Mouse (Mus musculus): Measurements from ENCODE around the gene Frmpd1. TPM values are rescaled to one million over a fixed set of nuclear protein-coding genes. Genes with fewer than 3 reads are reported as not detected.

Gene Frmpd1
- total and polyA plus RNA-seq, 3 experiments, result not detected

GRCm38 (mm10) chr4:45311056-45311455 is 126.4 kb downstream of the Frmpd1 start:
- dilution Hi-C loops (cut with MboI; ENCODE audit: extremely low pct_ligation_motif_present, extremely low pct_unique_long_range_greater_than_20kb, low sequenced_read_pairs) (no loop called here), in situ Hi-C loops (cut with MboI; ENCODE audit: low pct_ligation_motif_present, low pct_unique_long_range_greater_than_20kb, low sequenced_read_pairs) (no loop called here)
- H3K4me3 ChIP-seq (replicated peaks in 1 of 3; ENCODE audit: low read depth in 2 of 3, low read length in 2 of 3, poor library complexity in 1 of 3), result no peak overlapping the region
- H3K4me1 ChIP-seq (ENCODE audit: control insufficient read depth in 1 of 2, insufficient read depth in 2 of 2), result no peaks in the 10 kb centered on the region
- H3K27me3 ChIP-seq (replicated peaks), result no peaks in the 10 kb centered on the region
- no peak overlapping the region for H3K4me2 ChIP-seq (ENCODE audit: insufficient read depth, low read depth, poor library complexity, severe bottlenecking)
- H3K79me2 ChIP-seq (replicated peaks; ENCODE audit: control insufficient read depth, extremely low read depth, insufficient read depth, poor library complexity, severe bottlenecking), result no peaks in the 10 kb centered on the region
- DNase-seq (ENCODE audit: extremely low read depth), result no peak
- peaks cover 25 to 69% of the 10 kb centered on the region in 2 experiments for H3K36me3 ChIP-seq (replicated peaks in 1 of 2; ENCODE audit: control insufficient read depth in 1 of 2, insufficient read depth in 1 of 2, low read length in 1 of 2)
- TF ChIP-seq GABPA (IDR thresholded peaks at IDR 0.05; ENCODE audit: insufficient replicate concordance, low read depth, low read length) (no peak), HCFC1 (IDR thresholded peaks at IDR 0.05; ENCODE audit: low read depth, low read length) (no peak), RCOR1 (conservative IDR thresholded peaks at IDR 0.05; ENCODE audit: low read depth, low read length) (no peak), JUND (conservative IDR thresholded peaks at IDR 0.05; ENCODE audit: low read depth, low read length) (no peak), ZKSCAN1 (IDR thresholded peaks at IDR 0.05; ENCODE audit: borderline replicate concordance, low read depth, low read length) (no peak), TBP (conservative IDR thresholded peaks at IDR 0.05; ENCODE audit: low read depth, low read length) (no peak), KAT2A (IDR thresholded peaks at IDR 0.05; ENCODE audit: insufficient replicate concordance, low read length) (no peak), CHD1 (IDR thresholded peaks at IDR 0.05; ENCODE audit: low read depth, low read length) (no peak), MAX (IDR thresholded peaks at IDR 0.05; ENCODE audit: low read length) (no peak), MYC (IDR thresholded peaks at IDR 0.05; ENCODE audit: low read depth, low read length) (no peak), UBTF (IDR thresholded peaks at IDR 0.05; ENCODE audit: low read depth, low read length) (no peak), ZC3H11A (IDR thresholded peaks at IDR 0.05; ENCODE audit: low read depth, low read length) (no peak), NRF1 (IDR thresholded peaks at IDR 0.05; ENCODE audit: low read depth, low read length) (no peak), USF1 (IDR thresholded peaks at IDR 0.05; ENCODE audit: low read depth, low read length) (no peak), ZMIZ1 (IDR thresholded peaks at IDR 0.05; ENCODE audit: low read depth, low read length) (no peak), ELF1 (IDR thresholded peaks at IDR 0.05; ENCODE audit: low read depth, low read length) (no peak), ETS1 (conservative IDR thresholded peaks at IDR 0.05; ENCODE audit: low read depth, low read length) (no peak), BHLHE40 (IDR thresholded peaks at IDR 0.05; ENCODE audit: low read depth, low read length) (no peak), PAX5 (IDR thresholded peaks at IDR 0.05; ENCODE audit: low read length) (no peak), CTCF (conservative IDR thresholded peaks at IDR 0.05 in 1 of 2, IDR thresholded peaks at IDR 0.05 in 1 of 2; ENCODE audit: low read depth in 2 of 2, low read length in 2 of 2) (no peak)
- H3K27ac ChIP-seq (ENCODE audit: insufficient read depth, low read depth), result no peak overlapping the region
- H3K9me3 ChIP-seq (replicated peaks; ENCODE audit: low read length), result no peaks in the 10 kb centered on the region
- H3K9ac ChIP-seq (ENCODE audit: insufficient read depth, low read depth), result no peak overlapping the region

DNA sequence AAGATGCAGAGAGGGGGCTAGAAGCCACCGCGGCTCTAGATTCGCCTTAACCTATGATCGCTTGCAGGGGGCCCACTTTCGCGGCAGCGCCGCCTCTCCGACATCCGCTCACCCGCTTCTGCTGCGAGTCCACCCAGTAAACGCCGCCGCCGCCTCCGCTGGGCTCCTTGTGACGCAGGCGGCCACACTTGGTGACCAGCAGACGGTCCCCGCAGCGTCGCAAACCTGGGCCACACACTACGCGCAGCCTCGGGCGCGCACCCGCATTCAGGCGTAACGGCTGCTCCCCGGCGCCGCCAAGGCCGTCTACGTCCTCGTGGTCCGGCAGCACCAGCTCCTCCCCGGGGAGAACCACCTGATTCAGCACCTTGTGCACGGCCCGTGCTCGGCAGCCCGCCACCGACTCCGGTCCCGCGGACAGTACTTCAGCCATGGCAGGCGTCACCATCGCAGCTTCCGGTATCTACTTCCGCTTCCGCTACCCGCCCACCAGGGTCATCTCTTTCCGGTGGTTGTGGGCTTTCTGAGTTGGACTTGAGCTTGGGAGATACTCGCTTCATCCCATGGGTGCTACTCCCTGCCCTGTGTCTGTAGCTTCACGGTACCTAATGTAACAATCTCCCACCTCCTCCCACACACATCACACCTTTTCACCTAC is 135.6 kb downstream of the Frmpd1 start:
- H3K27me3 ChIP-seq (replicated peaks), result peaks cover 2% of the 10 kb centered on the region
- dilution Hi-C loops (cut with MboI; ENCODE audit: extremely low pct_ligation_motif_present, extremely low pct_unique_long_range_greater_than_20kb, low sequenced_read_pairs), result no loop called here
- TF ChIP-seq POLR2AphosphoS2 (IDR thresholded peaks at IDR 0.05; ENCODE audit: low read depth, low read length), result peak; percentile 82
- TF ChIP-seq ZMIZ1 (IDR thresholded peaks at IDR 0.05; ENCODE audit: low read depth, low read length), result peak; percentile 73
- TF ChIP-seq MXI1 (IDR thresholded peaks at IDR 0.05; ENCODE audit: low read depth, low read length), result peak; percentile 39; the same call in 1 of the 2 replicates
- TF ChIP-seq IRF4 (IDR thresholded peaks at IDR 0.05; ENCODE audit: low read depth, low read length), result peak; percentile 18; the same call in 1 of the 2 replicates
- TF ChIP-seq ZNF384 (IDR thresholded peaks at IDR 0.05; ENCODE audit: low read depth, low read length), result no peak
- peak; percentile 85 for TF ChIP-seq TBP (conservative IDR thresholded peaks at IDR 0.05; ENCODE audit: low read depth, low read length)
- TF ChIP-seq SIN3A (IDR thresholded peaks at IDR 0.05; ENCODE audit: low read length), result peak; percentile 82
- TF ChIP-seq ELF1 (IDR thresholded peaks at IDR 0.05; ENCODE audit: low read depth, low read length), result peak; percentile 96
- TF ChIP-seq NRF1 (IDR thresholded peaks at IDR 0.05; ENCODE audit: low read depth, low read length), result peak; percentile 69
- TF ChIP-seq MAZ (IDR thresholded peaks at IDR 0.05; ENCODE audit: low read depth, low read length), result no peak
- TF ChIP-seq HCFC1 (IDR thresholded peaks at IDR 0.05; ENCODE audit: low read depth, low read length), result peak; percentile 83
- no peak for TF ChIP-seq SMC3 (IDR thresholded peaks at IDR 0.05; ENCODE audit: low read depth, low read length)
- TF ChIP-seq KAT2A (IDR thresholded peaks at IDR 0.05; ENCODE audit: insufficient replicate concordance, low read length), result peak; percentile 52; the same call in 1 of the 2 replicates
- TF ChIP-seq UBTF (IDR thresholded peaks at IDR 0.05; ENCODE audit: low read depth, low read length), result 0 out of 2 replicates have a peak, but pooled peaks have one; percentile 66
- TF ChIP-seq POLR2A (IDR thresholded peaks at IDR 0.05; ENCODE audit: low read depth, low read length), result peak; percentile 94
- peak; percentile 84 for TF ChIP-seq TCF12 (IDR thresholded peaks at IDR 0.05; ENCODE audit: low read depth, low read length)
- no peak for TF ChIP-seq JUN (IDR thresholded peaks at IDR 0.05; ENCODE audit: insufficient read depth, low read depth, low read length)
- TF ChIP-seq ZKSCAN1 (IDR thresholded peaks at IDR 0.05; ENCODE audit: borderline replicate concordance, low read depth, low read length), result no peak
- no peak for TF ChIP-seq PAX5 (IDR thresholded peaks at IDR 0.05; ENCODE audit: low read length)

More for the DNA sequence above, 135.6 kb downstream of the Frmpd1 start:
- peak overlapping the region; percentile 76 for H3K9ac ChIP-seq (ENCODE audit: insufficient read depth, low read depth)
- in situ Hi-C loops (cut with MboI; ENCODE audit: low pct_ligation_motif_present, low pct_unique_long_range_greater_than_20kb, low sequenced_read_pairs), result no loop called here
- no peaks in the 10 kb centered on the region for H3K9me3 ChIP-seq (replicated peaks; ENCODE audit: low read length)
- DNase-seq (ENCODE audit: extremely low read depth), result peak; percentile 84
- H3K27ac ChIP-seq (ENCODE audit: insufficient read depth, low read depth), result peak overlapping the region; percentile 77
- peaks cover 23 to 34% of the 10 kb centered on the region in 2 experiments for H3K36me3 ChIP-seq (replicated peaks in 1 of 2; ENCODE audit: control insufficient read depth in 1 of 2, insufficient read depth in 1 of 2, low read length in 1 of 2)
- peaks cover 21% of the 10 kb centered on the region for H3K79me2 ChIP-seq (replicated peaks; ENCODE audit: control insufficient read depth, extremely low read depth, insufficient read depth, poor library complexity, severe bottlenecking)
- peak overlapping the region; percentile 99 for H3K4me2 ChIP-seq (ENCODE audit: insufficient read depth, low read depth, poor library complexity, severe bottlenecking)
- peak overlapping the region; percentile 80 to 98 (median 98) for H3K4me3 ChIP-seq (replicated peaks in 1 of 3; ENCODE audit: low read depth in 2 of 3, low read length in 2 of 3, poor library complexity in 1 of 3)
- H3K4me1 ChIP-seq (ENCODE audit: control insufficient read depth in 1 of 2, insufficient read depth in 2 of 2), result peaks cover 9 to 21% of the 10 kb centered on the region in 2 experiments; a peak in 3 of 4 replicates

All from CH12.LX (cell line).